Mouse (Mus musculus): ENCODE measurements around the gene Zfhx3. TPM values are rescaled to one million over a fixed set of nuclear protein-coding genes. Genes with fewer than 3 reads are reported as not detected.

Gene Zfhx3
- polyA plus RNA-seq, 1 experiment from 2014 or later = 8.2 TPM

DNA sequence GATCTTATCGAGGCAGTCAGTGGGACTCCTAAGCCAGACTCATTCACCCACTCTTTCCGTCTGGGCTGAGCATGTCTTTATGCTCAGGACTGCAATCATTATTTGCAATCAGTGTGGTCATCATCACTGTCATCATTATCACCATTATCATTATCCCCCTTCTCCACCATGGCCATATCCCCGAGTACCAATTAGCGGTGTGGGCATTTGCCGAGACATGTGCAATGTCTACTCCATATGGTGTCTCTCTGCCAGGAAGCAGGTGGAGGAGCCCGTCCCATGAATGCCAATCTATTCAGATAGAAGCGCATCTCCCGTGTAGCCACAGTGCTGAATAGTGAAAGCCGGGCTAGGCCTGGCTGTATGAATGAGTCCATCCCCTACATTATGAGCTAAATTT lies 747.2 kb downstream of the Zfhx3 start:
- Histone ChIP-seq H3K27me3 (replicated peaks; ENCODE audit: insufficient read depth, low read length) (0 out of 2 replicates have a peak, but pooled peaks cover under 1% of the 10 kb centered on the region), H3K4me1 (ENCODE audit: insufficient read depth, low read depth, low read length) (no peaks in the 10 kb centered on the region), H3K9ac (replicated peaks; ENCODE audit: low read depth) (no peak overlapping the region), H3K4me2 (replicated peaks; ENCODE audit: low read depth, low read length) (no peak overlapping the region), H3K36me3 (ENCODE audit: insufficient read depth, low read length) (no peaks in the 10 kb centered on the region), H3K9me3 (ENCODE audit: low read length) (no peaks in the 10 kb centered on the region), H3K4me3 (ENCODE audit: low read depth, low read length) (no peak overlapping the region), H3K27ac (ENCODE audit: low read length) (no peak overlapping the region)
- no peak for TF ChIP-seq CTCF (IDR thresholded peaks at IDR 0.05)
- no peak for TF ChIP-seq EP300 (IDR thresholded peaks at IDR 0.05)
- 93% methylated on average over 9 of the region's 9 CpGs for WGBS
- DNase-seq (ENCODE audit: low spot score) (no peak), ATAC-seq (no peak)

- DNase-seq (ENCODE audit: low spot score) (no peak), ATAC-seq (peak; percentile 15; the same call in 1 of the 2 replicates)
- Histone ChIP-seq H3K9me3 (ENCODE audit: low read length) (no peaks in the 10 kb centered on the region), H3K4me3 (ENCODE audit: low read depth, low read length) (no peak overlapping the region), H3K4me2 (replicated peaks; ENCODE audit: low read depth, low read length) (peak overlapping the region; percentile 53; the same call in 1 of the 2 replicates), H3K27me3 (replicated peaks; ENCODE audit: insufficient read depth, low read length) (0 out of 2 replicates have a peak, but pooled peaks cover 7% of the 10 kb centered on the region), H3K27ac (ENCODE audit: low read length) (no peak overlapping the region), H3K36me3 (ENCODE audit: insufficient read depth, low read length) (no peaks in the 10 kb centered on the region), H3K4me1 (ENCODE audit: insufficient read depth, low read depth, low read length) (no peaks in the 10 kb centered on the region; the same call in 1 of the 2 replicates), H3K9ac (replicated peaks; ENCODE audit: low read depth) (no peak overlapping the region)
- WGBS = 14% methylated on average over 14 of the region's 14 CpGs
- TF ChIP-seq CTCF (IDR thresholded peaks at IDR 0.05) = no peak
- TF ChIP-seq EP300 (IDR thresholded peaks at IDR 0.05) = no peak
Observed at GRCm38 (mm10) chr8:108690576-108691455, 748.4 kb downstream of the Zfhx3 start.

- peak; percentile 30 for ATAC-seq
- TF ChIP-seq EP300 (IDR thresholded peaks at IDR 0.05) (no peak), CTCF (IDR thresholded peaks at IDR 0.05) (no peak)
- peaks cover 4% of the 10 kb centered on the region; the same call in 1 of the 2 replicates for H3K4me1 ChIP-seq (ENCODE audit: insufficient read depth, low read depth, low read length)
- H3K36me3 ChIP-seq (ENCODE audit: insufficient read depth, low read length) = no peaks in the 10 kb centered on the region
- H3K9ac ChIP-seq (replicated peaks; ENCODE audit: low read depth) = no peak overlapping the region
- H3K4me2 ChIP-seq (replicated peaks; ENCODE audit: low read depth, low read length) = peak overlapping the region; percentile 53
- peaks cover 13% of the 10 kb centered on the region; the same call in 1 of the 2 replicates for H3K27me3 ChIP-seq (replicated peaks; ENCODE audit: insufficient read depth, low read length)
- DNase-seq (ENCODE audit: low spot score) = peak; percentile 66
- no peaks in the 10 kb centered on the region for H3K9me3 ChIP-seq (ENCODE audit: low read length)
- H3K27ac ChIP-seq (ENCODE audit: low read length) = no peak overlapping the region
- H3K4me3 ChIP-seq (ENCODE audit: low read depth, low read length) = peak overlapping the region; percentile 15; the same call in 1 of the 2 replicates
- 2% methylated on average over 21 of the region's 21 CpGs for WGBS
Observed at GRCm38 (mm10) chr8:108691456-108692238, 749.2 kb downstream of the Zfhx3 start.

DNA sequence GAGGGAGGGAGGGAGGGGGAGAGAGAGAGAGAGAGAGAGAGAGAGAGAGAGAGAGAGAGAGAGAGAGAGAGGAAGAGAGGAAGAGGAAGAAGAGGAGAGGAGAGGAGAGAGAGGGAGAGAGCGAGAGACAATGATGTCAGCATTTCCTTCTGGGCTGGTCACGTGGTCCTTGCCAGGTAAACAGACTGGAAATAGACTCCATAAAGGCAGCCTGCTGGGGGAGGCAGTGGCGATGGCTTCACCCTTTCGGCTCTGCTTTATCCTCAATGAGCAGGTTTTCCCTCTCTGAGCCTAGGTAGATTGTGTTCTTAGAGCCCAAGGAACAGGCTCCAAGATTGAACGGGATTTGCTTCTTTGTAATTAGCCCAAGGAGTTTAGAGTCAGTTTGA lies 749.8 kb downstream of the Zfhx3 start:
- peaks cover 4% of the 10 kb centered on the region; the same call in 1 of the 2 replicates for H3K4me1 ChIP-seq (ENCODE audit: insufficient read depth, low read depth, low read length)
- peak; percentile 75 for DNase-seq (ENCODE audit: low spot score)

DNA sequence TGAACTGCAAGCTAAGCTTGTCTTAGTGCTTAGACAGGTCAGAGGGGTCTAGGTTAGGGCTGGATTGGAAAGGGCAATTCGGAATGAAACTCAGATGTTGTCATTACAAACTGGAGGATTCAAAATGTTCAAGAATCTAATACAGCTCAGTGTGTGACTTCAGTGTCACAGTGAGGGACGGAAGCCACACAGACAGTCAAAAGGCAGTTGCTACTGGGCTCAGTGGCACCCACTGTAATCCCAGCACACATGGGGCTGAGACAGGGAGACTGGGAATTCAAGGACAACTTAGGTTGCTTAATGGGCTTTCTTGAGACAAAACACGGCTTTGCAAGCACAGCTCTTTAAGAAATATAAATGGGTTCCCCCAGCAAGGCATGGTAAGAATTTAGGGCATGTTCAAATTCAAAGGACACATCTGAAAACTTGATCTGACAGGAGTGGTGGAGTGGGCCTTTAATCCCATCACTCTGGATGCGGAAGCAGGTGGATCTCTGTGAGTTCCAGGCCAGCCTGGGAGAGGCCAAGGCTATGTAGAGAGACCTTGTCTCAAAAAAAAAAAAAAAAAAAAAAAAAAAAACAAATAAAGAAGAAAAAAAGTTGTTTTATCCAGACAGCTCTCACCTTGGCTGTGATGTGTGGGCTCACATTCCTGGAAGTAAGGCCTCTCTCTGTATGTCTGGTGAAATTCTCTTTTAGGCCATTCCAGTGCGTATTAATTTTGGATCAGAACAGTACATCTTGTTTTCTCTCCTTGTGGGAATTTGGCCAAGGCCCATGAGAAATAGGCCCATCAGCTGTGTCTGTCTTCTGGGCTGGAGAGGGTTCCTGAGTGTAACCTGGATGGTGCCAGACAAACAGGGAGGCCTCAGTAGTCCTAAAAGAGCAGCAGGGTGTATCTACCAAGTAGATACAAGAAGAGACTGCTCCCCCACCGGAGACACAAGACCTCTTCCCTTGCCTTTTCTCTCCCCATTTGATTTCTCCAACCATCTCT lies 750.5 kb downstream of the Zfhx3 start:
- DNase-seq (ENCODE audit: low spot score) = peak; percentile 7
- no peaks in the 10 kb centered on the region for H3K36me3 ChIP-seq (ENCODE audit: insufficient read depth, low read length)
- WGBS = 71% methylated on average over 6 of the region's 6 CpGs
- H3K9ac ChIP-seq (replicated peaks; ENCODE audit: low read depth) = no peak overlapping the region
- ATAC-seq = no peak
- no peak overlapping the region for H3K4me3 ChIP-seq (ENCODE audit: low read depth, low read length)
- H3K4me2 ChIP-seq (replicated peaks; ENCODE audit: low read depth, low read length) = peak overlapping the region; percentile 53; the same call in 1 of the 2 replicates
- 0 out of 2 replicates have a peak overlapping the region, but pooled peaks have one; percentile 5 for H3K27ac ChIP-seq (ENCODE audit: low read length)
- H3K4me1 ChIP-seq (ENCODE audit: insufficient read depth, low read depth, low read length) = peaks cover 4% of the 10 kb centered on the region; the same call in 1 of the 2 replicates
- no peak for TF ChIP-seq CTCF (IDR thresholded peaks at IDR 0.05)
- TF ChIP-seq EP300 (IDR thresholded peaks at IDR 0.05) = peak; percentile 18; the same call in 1 of the 2 replicates
- no peaks in the 10 kb centered on the region for H3K9me3 ChIP-seq (ENCODE audit: low read length)
- H3K27me3 ChIP-seq (replicated peaks; ENCODE audit: insufficient read depth, low read length) = peaks cover 23% of the 10 kb centered on the region; the same call in 1 of the 2 replicates

More for the DNA sequence above, 749.8 kb downstream of the Zfhx3 start:
- WGBS = 4% methylated on average over 5 of the region's 5 CpGs
- Histone ChIP-seq H3K4me2 (replicated peaks; ENCODE audit: low read depth, low read length) (peak overlapping the region; percentile 53), H3K36me3 (ENCODE audit: insufficient read depth, low read length) (no peaks in the 10 kb centered on the region), H3K27ac (ENCODE audit: low read length) (0 out of 2 replicates have a peak overlapping the region, but pooled peaks have one; percentile 5), H3K9me3 (ENCODE audit: low read length) (no peaks in the 10 kb centered on the region), H3K4me3 (ENCODE audit: low read depth, low read length) (peak overlapping the region; percentile 15; the same call in 1 of the 2 replicates), H3K9ac (replicated peaks; ENCODE audit: low read depth) (no peak overlapping the region), H3K27me3 (replicated peaks; ENCODE audit: insufficient read depth, low read length) (peaks cover 15% of the 10 kb centered on the region; the same call in 1 of the 2 replicates)
- 0 out of 2 replicates have a peak, but pooled peaks have one; percentile 27 for ATAC-seq
- TF ChIP-seq EP300 (IDR thresholded peaks at IDR 0.05) (no peak), CTCF (IDR thresholded peaks at IDR 0.05) (0 out of 2 replicates have a peak, but pooled peaks have one; percentile 4)
